Mouse (Mus musculus) intestine, embryonic 16.5 days (tissue): ENCODE results near the gene Polr3a. TPM values are rescaled to one million over a fixed set of nuclear protein-coding genes. Genes with fewer than 3 reads are reported as not detected.
A peak's percentile ranks its signal among the peaks of the same experiment; 100 is the strongest.

ENCODE experiments used
- ATAC-seq: fragments of 200-750 bp; cut with Nextera tagmentation; 2 replicates; pipeline ENCODE4 v1.8.0; 2017; ENCODE audit warnings: moderate TSS enrichment, moderate library complexity
- H3K27ac ChIP-seq: fragments of 300-500 bp; sonication (generic); 2 replicates; pipeline ENCODE4 v1.5.1; 2014; ENCODE audit warnings: mild to moderate bottlenecking, low read length
- H3K27me3 ChIP-seq: fragments of 300-500 bp; sonication (generic); replicated peaks from 2 replicates; pipeline ENCODE4 v1.6.1; 2014; ENCODE audit warnings: low read length, control low read depth, mixed read lengths; ENCODE audit not compliant: control insufficient read depth, insufficient read depth
- H3K36me3 ChIP-seq: fragments of 300-500 bp; sonication (generic); 2 replicates; pipeline ENCODE4 v1.6.1; 2014; ENCODE audit warnings: low read length, control low read depth; ENCODE audit not compliant: control insufficient read depth, insufficient read depth
- H3K4me1 ChIP-seq: fragments of 300-500 bp; sonication (generic); 2 replicates; pipeline ENCODE4 v1.6.1; 2014; ENCODE audit warnings: low read length, control low read depth, mixed read lengths; ENCODE audit not compliant: control insufficient read depth, insufficient read depth
- H3K4me2 ChIP-seq: fragments of 300-500 bp; sonication (generic); 2 replicates; pipeline ENCODE4 v1.6.1; 2014; ENCODE audit warnings: low read depth, low read length, control low read depth
- H3K4me3 ChIP-seq: fragments of 300-500 bp; sonication (generic); 2 replicates; pipeline ENCODE4 v1.5.1; 2014; ENCODE audit warnings: mild to moderate bottlenecking, low read length
- H3K9ac ChIP-seq: fragments of 300-500 bp; sonication (generic); 2 replicates; pipeline ENCODE4 v1.6.1; 2014; ENCODE audit warnings: low read depth, low read length
- H3K9me3 ChIP-seq: fragments of 300-500 bp; sonication (generic); 2 replicates; pipeline ENCODE4 v1.6.1; 2016; ENCODE audit warnings: low read length, control low read depth; ENCODE audit not compliant: control insufficient read depth
- WGBS: fragments of 180-500 bp; shearing (Covaris S2); extraction: QIAGEN DNeasy Blood & Tissue Kit; methylation state at CpG from one replicate; pipeline ENCODE4 v1.1.7; 2014; 5-methylcytosine and 5-hydroxymethylcytosine counted together
- polyA plus RNA-seq: library from polyadenylated mRNA; unstranded; fragments of >200 nt; fragmentation: Nextera tagmentation; extraction: Ambion mirVana; gene quantifications from 2 replicates; pipeline ENCODE4 v1.2.1, GENCODE M21; 2015

Gene Polr3a
- polyA plus RNA-seq, 1 experiment from 2014 or later: 15.3 TPM

- 93% methylated on average over 1 of the region's 1 CpGs for WGBS
- H3K27me3 ChIP-seq: no peaks in the 10 kb centered on the region
These were observed 23.4 kb upstream of the Polr3a start for GRCm38 (mm10) chr14:24510218-24510617.

GRCm38 (mm10) chr14:24509557-24509956, 22.7 kb upstream of the Polr3a start:
- 60% methylated on average over 5 of the region's 5 CpGs for WGBS
- H3K36me3 ChIP-seq: no peaks in the 10 kb centered on the region

More at GRCm38 (mm10) chr14:24510218-24510617, 23.4 kb upstream of the Polr3a start:
- no peak overlapping the region for H3K4me3 ChIP-seq
- H3K27ac ChIP-seq: no peak overlapping the region
- no peak overlapping the region for H3K4me2 ChIP-seq
- H3K9ac ChIP-seq: no peak overlapping the region
- ATAC-seq: no peak
- no peaks in the 10 kb centered on the region for H3K36me3 ChIP-seq
- peaks cover 12% of the 10 kb centered on the region for H3K4me1 ChIP-seq
- H3K9me3 ChIP-seq: no peaks in the 10 kb centered on the region

GRCm38 (mm10) chr14:24508070-24508773, 21.4 kb upstream of the Polr3a start:
- no peaks in the 10 kb centered on the region for H3K27me3 ChIP-seq
- no peaks in the 10 kb centered on the region for H3K36me3 ChIP-seq
- ATAC-seq: no peak
- H3K4me2 ChIP-seq: no peak overlapping the region; the same call in 1 of the 2 replicates
- WGBS: 22% methylated on average over 18 of the region's 18 CpGs
- peaks cover 12% of the 10 kb centered on the region for H3K4me1 ChIP-seq
- H3K27ac ChIP-seq: no peak overlapping the region
- H3K9ac ChIP-seq: peak overlapping the region; percentile 20
- no peak overlapping the region for H3K4me3 ChIP-seq
- H3K9me3 ChIP-seq: no peaks in the 10 kb centered on the region

More at GRCm38 (mm10) chr14:24509557-24509956, 22.7 kb upstream of the Polr3a start:
- Histone ChIP-seq H3K9me3 (no peaks in the 10 kb centered on the region), H3K4me1 (peaks cover 12% of the 10 kb centered on the region), H3K4me2 (no peak overlapping the region), H3K27ac (no peak overlapping the region), H3K4me3 (no peak overlapping the region), H3K9ac (no peak overlapping the region), H3K27me3 (no peaks in the 10 kb centered on the region)
- no peak for ATAC-seq

GRCm38 (mm10) chr14:24507452-24508069, 20.7 kb upstream of the Polr3a start:
- H3K9me3 ChIP-seq: no peaks in the 10 kb centered on the region
- ATAC-seq: no peak
- no peak overlapping the region for H3K4me2 ChIP-seq
- H3K27me3 ChIP-seq: no peaks in the 10 kb centered on the region
- no peak overlapping the region for H3K27ac ChIP-seq
- WGBS: 38% methylated on average over 14 of the region's 14 CpGs
- H3K4me3 ChIP-seq: no peak overlapping the region
- peaks cover 12% of the 10 kb centered on the region for H3K4me1 ChIP-seq
- H3K9ac ChIP-seq: peak overlapping the region; percentile 20; the same call in 1 of the 2 replicates
- H3K36me3 ChIP-seq: no peaks in the 10 kb centered on the region

- Histone ChIP-seq H3K27ac (peak overlapping the region; percentile 23; the same call in 1 of the 2 replicates), H3K9ac (peak overlapping the region; percentile 34), H3K4me2 (no peak overlapping the region), H3K4me3 (no peak overlapping the region), H3K9me3 (no peaks in the 10 kb centered on the region), H3K27me3 (no peaks in the 10 kb centered on the region), H3K36me3 (peaks cover 8% of the 10 kb centered on the region; the same call in 1 of the 2 replicates), H3K4me1 (peaks cover 5% of the 10 kb centered on the region; the same call in 1 of the 2 replicates)
- WGBS: 47% methylated on average over 4 of the region's 4 CpGs
- ATAC-seq: no peak
These were observed 14.4 kb upstream of the Polr3a start for GRCm38 (mm10) chr14:24501256-24501655.

GRCm38 (mm10) chr14:24500845-24501186, 14.0 kb upstream of the Polr3a start:
- no peaks in the 10 kb centered on the region for H3K27me3 ChIP-seq
- H3K27ac ChIP-seq: peak overlapping the region; percentile 23
- H3K36me3 ChIP-seq: peaks cover 8% of the 10 kb centered on the region; the same call in 1 of the 2 replicates
- no peaks in the 10 kb centered on the region for H3K9me3 ChIP-seq
- 0 out of 2 replicates have a peak overlapping the region, but pooled peaks have one; percentile 15 for H3K4me3 ChIP-seq
- peaks cover 5% of the 10 kb centered on the region; the same call in 1 of the 2 replicates for H3K4me1 ChIP-seq
- no peak overlapping the region for H3K4me2 ChIP-seq
- WGBS: 10% methylated on average over 8 of the region's 8 CpGs
- no peak for ATAC-seq
- H3K9ac ChIP-seq: peak overlapping the region; percentile 34

- H3K4me1 ChIP-seq: peaks cover 5% of the 10 kb centered on the region; the same call in 1 of the 2 replicates
- no peaks in the 10 kb centered on the region for H3K9me3 ChIP-seq
- WGBS: 20% methylated on average over 18 of the region's 18 CpGs
- peak; percentile 75 for ATAC-seq
- H3K4me3 ChIP-seq: 0 out of 2 replicates have a peak overlapping the region, but pooled peaks have one; percentile 15
- no peak overlapping the region for H3K4me2 ChIP-seq
- peak overlapping the region; percentile 34 for H3K9ac ChIP-seq
- H3K27ac ChIP-seq: peak overlapping the region; percentile 23; the same call in 1 of the 2 replicates
- peaks cover 9% of the 10 kb centered on the region; the same call in 1 of the 2 replicates for H3K36me3 ChIP-seq
- no peaks in the 10 kb centered on the region for H3K27me3 ChIP-seq
These were observed 13.4 kb upstream of the Polr3a start for GRCm38 (mm10) chr14:24500091-24500844.

GRCm38 (mm10) chr14:24499478-24499877, 12.6 kb upstream of the Polr3a start:
- Histone ChIP-seq H3K27ac (no peak overlapping the region), H3K4me2 (no peak overlapping the region), H3K36me3 (peaks cover 15% of the 10 kb centered on the region; the same call in 1 of the 2 replicates), H3K4me1 (peaks cover 5% of the 10 kb centered on the region; the same call in 1 of the 2 replicates), H3K9ac (no peak overlapping the region), H3K27me3 (no peaks in the 10 kb centered on the region), H3K9me3 (no peaks in the 10 kb centered on the region), H3K4me3 (no peak overlapping the region)
- ATAC-seq: 0 out of 2 replicates have a peak, but pooled peaks have one; percentile 26
- 32% methylated on average over 9 of the region's 9 CpGs for WGBS
